Mouse (Mus musculus): ENCODE results near the gene Smcp.

Gene Smcp

DNA sequence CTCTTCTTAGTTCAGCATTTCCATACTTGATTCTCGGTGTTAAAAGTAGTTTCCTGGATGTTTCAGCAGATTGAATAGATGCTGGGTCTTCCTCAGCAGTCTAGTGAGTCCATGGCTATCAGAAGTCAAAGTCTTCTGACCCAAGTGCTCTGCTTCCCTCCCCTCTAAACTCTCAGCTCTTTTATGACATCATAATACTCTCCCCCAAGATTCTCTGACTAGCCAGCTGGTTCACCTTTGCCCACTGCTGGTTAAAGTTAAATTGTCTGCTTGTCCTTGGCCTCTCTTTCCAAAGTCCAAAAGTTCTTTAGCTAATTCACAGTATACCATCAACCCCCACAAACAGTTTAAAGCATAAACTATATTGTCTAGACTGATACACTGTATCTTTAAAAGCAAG lies at the start of gene Smcp:
Smcp (minus strand) TSS at position 140 of the 400 bp plus-strand sequence.
- no peak for DNase-seq (ENCODE audit: low spot score in 2 of 2)

DNA sequence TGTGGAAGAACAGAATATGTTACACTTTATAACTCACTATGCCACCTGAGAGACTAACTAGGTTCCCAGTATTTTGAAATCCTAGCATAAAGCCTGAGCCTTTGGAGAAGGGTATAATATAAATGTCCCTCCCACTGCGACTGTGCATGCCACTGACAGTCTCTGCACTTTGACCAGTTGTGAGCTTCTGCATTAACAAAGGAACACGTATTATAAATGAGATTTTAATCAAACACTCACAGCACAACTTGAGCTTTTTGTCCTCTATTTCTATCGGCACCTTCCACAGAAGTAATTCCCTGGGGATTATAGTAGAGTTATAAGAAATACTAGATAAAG lies 49.8 kb upstream of the Smcp start:
- DNase-seq (ENCODE audit: low spot score in 2 of 2), result no peak

DNA sequence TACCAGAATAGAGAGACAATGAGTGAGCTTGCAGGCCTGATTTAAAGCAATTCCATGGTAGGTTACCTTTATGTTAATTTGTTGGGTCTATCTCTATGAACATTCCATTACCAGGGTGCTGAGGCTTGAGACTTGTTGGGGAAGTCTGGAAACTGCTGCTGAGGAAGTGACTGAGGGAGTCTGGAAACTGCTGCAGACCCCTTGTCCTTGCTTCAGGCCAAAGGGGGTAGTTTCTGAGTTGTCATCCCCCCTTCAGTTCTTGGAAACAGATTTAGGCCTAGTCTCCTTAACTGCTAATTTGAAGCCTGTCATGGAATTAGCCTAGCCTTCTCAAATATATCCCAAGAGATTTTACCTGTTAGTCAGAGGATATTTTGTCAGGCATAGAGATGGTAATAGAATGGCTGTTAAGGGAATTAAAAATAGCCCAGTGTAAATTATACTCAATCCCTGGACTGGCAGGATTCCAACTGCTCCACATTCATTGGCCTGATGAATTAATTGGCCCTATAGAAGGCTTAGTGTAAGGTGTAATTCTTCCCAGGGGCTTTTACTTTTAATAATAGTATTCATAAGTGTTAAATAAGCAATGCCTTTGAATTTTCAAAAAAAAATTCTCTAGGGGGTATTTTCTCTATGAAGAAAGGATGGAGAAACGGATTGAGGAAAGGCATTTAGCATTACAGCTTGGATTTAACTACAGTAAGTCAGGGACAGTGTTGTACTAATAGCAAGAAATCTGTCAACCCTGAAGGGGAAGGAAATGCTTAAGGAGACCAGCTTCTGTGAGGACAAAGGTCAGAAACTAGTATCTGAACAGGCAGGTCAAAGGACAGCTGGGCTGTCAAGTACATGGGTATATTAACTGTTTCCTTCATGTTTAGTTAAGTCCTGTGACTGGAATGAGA lies 49.2 kb upstream of the Smcp start:
- no peak for DNase-seq (ENCODE audit: low spot score in 2 of 2)

DNA sequence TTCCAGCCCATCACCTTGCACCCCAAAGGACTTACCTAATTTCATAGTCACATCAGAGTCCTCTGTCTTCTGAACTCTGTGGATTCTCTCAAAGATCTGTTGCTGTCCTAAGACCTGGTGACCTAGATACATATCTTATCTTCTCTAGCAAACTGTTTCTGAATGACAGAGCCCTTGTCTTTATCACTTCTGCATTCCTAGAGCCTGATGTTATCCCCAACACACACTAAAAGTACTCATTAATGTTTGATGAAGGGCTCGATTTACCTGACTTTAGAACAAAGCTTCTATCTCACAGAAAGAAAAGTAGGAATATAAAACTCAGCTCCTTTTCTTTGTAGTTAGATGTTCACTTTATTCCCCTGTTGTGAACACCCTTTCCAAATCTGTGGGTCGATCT lies 32.8 kb upstream of the Smcp start, which contains the start of gene Lce6a:
Lce6a (minus strand) TSS at position 101 of the 400 bp plus-strand sequence.
- no peak for DNase-seq (ENCODE audit: low spot score in 2 of 2)

DNA sequence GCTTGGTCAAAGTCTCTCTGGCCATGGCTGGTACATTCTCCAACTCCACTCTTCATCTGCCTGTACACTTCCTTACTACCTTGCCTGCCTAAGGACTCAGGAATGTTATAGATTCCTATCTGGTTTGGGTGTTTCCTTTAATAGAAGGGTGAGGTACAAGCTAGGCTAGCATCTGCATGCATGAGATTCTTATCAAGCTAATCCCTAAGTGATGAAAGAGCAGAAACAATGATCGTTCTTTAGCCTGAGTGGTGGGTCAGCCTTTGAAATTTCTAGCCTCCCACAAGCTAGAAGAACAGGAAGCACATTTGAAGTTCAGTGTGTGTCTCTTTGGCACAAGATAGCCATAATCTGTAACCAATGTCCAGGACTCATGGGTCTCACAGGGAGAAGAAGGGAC lies 21.0 kb upstream of the Smcp start:
- no peak for DNase-seq (ENCODE audit: low spot score in 2 of 2)

DNA sequence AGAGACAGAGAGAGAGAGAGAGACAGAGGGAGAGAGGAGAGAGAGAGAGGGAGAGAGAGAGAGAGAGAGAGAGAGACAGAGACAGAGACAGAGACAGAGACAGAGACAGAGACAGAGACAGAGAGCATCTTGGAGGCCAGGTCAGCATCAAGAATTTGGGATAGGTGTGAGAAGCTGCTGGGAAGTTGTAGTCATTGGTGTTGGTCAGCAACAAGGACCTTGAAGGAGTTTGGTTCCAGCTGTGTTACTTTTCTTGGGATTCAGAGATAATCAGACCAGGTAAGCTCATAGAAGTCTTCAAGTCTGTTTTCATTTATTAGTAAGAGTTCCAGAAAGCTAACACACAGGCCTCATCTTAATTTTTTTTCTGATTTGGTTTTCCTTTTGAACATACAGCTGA lies 18.6 kb upstream of the Smcp start, which contains the start of gene 2210017I01Rik:
2210017I01Rik (minus strand) TSS at position 101 of the 400 bp plus-strand sequence.
- DNase-seq (ENCODE audit: low spot score in 2 of 2), result no peak

DNA sequence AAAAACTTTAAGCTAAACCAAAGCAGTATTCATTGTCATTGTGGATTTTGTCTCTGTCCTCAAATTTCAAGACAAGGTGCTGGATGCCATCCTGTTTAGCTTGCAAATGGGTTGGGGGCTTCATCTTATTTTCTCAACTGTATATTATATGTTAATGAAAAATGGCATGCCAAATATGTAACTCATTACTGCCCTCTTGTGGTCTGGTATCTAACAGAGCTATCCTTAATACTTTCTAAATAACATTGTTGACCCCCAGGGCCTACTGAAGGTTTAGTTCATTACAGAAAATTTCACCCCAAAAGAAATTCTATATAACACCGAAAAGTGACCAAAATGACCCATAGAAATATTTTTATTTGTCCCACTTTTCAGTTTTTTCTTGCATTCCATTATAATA lies 13.4 kb upstream of the Smcp start:
- no peak for DNase-seq (ENCODE audit: low spot score in 2 of 2)

DNA sequence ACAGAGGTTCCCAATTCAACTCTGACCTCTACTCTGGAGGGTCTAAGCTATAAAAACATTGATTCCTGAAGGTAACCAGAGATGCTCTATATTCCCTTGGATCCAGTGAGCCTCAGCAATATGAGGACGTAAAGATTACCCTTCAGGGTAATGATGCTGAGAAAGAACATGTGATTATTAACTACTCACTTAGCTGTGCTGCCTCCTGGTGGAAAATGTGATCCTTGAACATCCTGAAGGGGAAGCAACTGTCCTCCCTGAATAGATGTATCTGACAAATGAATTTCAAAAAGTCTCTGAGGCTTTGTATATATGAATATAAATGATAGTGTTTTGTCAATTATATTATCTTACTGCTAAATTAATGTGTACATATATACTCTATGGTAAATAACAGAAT lies 11.7 kb upstream of the Smcp start:
- no peak for DNase-seq (ENCODE audit: low spot score in 2 of 2)

DNA sequence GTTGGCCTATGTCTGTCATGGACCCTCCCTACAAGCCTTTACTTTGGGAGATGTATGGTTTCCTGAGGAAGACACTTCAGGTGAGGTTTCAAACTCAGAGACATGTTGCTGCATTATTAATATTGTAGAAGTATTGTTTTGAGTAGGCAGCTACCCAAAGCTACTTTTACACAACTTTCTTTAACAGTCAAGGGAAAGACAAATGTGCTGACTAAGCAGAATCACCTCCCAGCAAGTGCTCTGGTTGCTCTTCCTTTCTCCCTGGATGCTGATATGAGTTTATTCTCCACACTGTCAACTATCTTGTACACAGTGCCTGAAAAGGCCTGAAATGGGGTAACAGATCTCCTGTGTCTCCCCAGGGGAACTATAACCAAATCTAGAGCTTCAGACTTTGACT lies 11.2 kb upstream of the Smcp start:
- no peak for DNase-seq (ENCODE audit: low spot score in 2 of 2)

DNA sequence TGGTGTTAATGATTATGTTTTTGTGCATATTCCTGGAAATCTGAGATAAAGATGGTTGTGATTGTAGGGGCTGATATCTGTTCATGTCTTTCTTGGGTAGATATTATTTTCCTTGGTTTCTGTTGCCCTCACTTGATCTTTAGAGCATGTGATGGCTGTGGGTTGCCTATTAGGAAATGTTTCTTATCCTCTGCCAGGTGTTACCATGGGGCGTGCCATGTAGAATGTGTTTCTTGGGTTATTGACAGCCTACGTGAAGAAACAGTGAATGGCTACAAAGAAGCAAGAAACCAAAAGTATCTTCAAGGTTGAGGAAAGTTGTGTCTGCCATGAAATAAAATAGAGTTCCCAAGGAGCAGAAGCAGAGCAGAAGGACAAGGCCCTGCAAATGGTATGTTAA lies 9.6 kb upstream of the Smcp start:
- DNase-seq (ENCODE audit: low spot score in 2 of 2), result no peak

DNA sequence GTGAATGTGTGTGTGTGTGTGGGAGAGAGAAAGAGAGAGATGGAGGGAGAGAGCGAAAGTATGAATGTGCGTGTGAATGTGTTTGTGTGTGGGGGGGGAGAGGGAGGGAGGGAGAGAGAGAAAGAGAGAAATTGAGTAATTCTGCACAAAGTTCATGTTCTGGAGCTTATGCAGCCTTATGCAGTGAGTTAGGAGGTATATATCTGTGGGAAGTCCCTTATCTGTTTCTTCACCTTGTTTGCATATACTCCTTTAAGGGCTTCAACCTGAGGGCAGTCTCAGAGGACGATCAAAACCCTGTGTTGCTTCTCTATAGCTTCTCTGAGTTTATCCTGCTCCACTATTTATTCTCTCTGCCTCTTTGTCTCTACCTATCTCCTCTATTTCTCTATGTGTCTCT lies 1.6 kb downstream of the Smcp start:
- DNase-seq (ENCODE audit: low spot score in 2 of 2), result no peak

DNA sequence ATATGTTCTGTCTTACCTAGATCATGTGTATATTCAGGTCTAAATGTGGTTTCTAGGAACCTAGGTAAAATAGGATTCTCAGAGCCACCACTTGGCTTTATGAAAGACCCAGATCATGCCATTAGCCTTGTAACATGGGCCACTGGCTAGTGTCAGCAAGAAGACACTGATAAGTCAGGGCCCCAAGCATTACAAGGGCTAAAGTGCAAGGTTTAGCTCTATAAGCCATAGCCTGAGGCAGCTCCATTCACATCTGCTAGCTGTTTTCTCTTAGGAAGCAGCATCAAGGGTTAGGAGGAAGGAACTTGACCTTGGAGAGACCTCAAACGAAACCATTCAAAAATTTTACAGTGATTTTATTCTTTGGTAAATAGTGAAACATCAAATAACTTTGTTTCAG lies 3.7 kb downstream of the Smcp start:
- no peak for DNase-seq (ENCODE audit: low spot score in 2 of 2)

DNA sequence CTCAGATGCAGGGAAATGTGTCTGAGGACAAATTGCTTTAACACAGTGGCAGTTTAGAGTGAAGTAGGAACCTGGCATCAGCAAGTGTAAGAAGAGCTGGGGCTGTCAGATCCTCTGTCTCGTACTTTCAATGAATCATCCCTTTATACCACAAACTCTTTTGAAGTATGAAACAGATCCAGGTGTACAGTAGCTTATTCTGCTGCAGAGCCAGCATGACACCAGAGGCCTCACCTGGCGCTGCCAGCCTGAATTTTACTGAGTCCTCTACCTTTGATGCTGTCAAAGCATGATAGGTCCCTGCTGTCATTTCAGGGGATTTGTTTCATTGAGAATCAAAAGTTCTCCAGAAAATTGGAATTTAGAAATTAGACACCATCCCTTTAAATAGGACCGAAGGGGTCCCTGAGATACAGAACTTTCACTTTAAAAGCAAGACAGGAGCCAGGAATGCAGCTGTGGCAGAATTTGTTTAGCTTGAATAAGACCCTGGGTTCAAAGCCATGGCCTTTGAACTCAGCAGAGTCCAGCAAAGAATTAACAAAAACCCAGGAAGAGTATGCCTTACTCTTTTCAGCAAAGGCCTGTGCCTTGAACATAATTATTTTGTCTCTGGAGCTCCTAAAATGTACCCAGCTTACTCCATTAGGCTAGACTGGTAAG lies 5.5 kb downstream of the Smcp start:
- DNase-seq (ENCODE audit: low spot score in 2 of 2), result no peak

DNA sequence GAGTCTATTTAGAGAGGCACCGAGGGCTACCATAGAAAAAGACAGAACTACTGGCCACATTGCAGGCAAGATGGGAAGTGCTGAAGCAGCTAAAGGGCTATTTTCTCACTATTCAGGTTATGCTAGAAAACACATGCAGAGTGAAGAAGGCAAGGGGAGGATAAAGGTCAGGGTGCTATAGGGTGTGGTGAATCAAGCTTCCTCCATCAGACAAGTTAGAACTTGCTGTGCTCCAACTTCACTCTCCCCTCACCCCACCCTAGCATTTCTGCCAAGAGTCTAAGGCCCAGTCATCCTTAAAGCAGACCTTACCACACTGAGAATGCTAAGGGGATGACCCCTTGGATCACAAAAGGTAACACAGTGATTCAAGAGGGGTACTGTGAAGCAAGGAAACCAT lies 9.3 kb downstream of the Smcp start:
- no peak for DNase-seq (ENCODE audit: low spot score in 2 of 2)

DNA sequence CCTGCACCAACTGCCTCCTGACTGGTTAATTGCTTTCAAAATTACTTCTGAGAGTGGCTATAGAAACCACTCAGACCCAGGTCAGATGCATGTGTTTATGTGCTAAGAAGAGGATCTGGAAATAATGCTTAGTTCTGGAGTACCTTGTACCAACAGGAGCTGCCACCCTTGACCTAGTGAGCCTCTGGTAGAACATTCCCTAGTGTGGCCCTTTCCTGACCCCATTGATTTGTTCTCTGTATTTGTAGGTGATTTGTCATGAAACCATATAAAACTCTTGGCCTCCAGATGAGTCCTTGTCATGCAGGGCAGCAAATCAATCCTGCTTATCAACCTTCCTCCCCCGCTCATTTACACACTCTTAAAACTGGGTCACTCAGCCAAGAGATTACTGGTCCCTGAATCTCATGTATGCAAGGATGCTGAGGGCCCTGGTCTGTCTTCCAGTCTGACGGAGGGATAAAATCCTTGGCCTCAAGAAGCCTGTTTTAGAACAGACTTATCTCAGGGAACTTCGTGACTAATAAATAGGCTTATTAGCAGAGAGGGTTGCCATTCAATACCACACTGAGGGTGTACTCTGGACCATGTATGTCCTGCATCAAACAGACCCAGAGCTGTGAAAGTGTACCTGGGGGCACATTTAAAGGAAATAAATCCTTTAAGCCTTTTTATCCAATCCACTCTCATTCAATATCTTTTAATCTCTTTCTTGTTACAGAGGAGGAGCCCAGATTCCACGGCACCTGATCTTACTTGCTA lies 10.0 kb downstream of the Smcp start:
- DNase-seq (ENCODE audit: low spot score in 2 of 2), result no peak

DNA sequence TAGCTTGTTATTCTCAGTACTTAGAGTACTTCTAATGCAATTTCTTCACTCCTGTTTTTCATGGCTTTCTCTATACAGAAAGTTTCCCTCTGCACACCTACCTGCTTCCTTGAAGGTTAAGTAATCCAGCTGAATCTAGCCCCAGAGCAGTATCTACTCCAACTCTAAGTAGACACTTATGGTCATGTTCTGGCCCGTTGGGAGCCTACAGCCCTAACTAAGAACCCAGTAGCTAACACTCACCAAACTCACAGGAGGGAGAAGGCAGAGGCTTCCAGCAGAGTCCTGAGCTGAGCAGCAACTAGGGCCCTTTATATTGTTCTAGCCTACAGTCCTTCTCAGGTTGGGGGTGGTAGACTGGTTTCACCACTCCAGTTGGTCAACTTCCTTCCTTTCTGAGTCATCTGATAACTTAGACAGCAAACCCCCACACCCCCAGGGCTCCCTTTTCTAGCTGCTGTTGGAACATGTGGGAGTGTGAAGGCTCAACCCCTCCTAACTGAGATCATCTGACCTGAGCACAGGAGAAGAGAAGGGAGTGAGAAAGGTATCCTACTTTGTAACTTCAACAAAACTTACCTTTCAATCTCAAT lies 15.3 kb downstream of the Smcp start, which contains the start of gene Ivl:
Ivl (minus strand) TSS at position 287 of the 593 bp plus-strand sequence.
- DNase-seq (ENCODE audit: low spot score in 2 of 2), result no peak

DNA sequence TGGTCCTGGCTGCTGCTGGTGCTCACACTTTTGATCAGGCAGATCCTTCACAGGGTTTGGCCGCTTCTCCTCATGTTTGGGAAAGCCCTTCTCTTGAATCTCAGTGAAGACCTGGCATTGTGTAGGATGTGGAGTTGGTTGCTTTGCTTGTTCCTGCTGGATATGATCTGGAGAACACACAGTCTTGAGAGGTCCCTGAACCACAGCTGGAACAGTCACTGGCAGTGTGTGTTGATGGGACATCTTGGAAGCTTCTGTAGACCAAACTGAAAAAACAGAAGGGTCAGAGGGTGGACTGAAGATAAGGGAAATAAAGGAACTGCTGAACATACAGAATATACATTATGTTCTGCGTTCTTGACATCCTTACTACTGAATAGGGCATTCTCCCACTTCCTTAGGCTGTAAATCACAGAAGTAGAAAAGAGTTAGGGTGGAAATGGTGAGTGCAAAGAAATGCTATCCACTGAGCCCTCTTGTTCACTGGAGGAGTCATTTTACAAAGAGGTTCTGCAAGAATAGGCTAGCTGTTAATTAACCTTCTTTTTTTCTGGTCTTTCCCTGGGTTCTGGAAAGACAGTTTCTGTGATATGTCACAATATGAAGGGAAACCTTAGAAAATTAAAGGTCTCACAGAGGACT lies 16.2 kb downstream of the Smcp start:
- no peak for DNase-seq (ENCODE audit: low spot score in 2 of 2)

DNA sequence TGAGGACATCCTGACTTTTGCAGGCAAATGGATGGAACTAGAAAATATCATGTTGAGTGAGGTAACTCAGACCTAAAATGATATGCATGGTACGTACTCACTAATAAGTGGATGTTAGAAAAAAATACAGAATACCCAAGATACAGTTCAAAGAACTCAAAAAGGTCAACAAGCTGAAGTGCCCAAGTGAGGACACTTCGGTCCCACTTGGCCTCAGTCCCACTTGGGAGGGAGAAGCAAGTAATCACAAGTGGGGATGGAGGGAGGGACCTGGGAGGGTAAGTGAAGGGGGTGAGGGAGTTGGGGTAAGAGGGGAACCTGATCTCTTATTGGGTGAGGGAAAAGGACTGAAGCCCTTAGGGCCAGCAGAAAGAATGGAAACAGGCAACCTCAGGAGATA lies 20.0 kb downstream of the Smcp start:
- no peak for DNase-seq (ENCODE audit: low spot score in 2 of 2)

DNA sequence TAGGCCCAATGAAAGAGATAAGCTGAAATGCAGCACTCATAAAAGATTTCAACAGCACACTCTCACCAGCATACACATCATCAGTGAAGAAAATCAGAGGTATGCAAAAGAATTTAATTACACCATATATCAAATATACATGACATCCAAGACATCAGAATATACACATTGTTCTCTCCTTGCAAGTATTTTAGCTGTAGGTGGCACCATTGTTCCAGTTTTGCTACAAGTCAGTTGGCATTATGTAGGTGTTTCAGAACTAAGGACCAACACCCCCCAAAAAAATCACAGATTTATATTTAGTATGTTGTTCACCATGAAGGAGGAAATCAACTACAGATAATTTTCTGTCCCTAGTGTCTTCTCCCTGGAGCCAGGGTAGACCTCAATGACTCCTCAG lies 23.4 kb downstream of the Smcp start:
- DNase-seq (ENCODE audit: low spot score in 2 of 2), result no peak

DNA sequence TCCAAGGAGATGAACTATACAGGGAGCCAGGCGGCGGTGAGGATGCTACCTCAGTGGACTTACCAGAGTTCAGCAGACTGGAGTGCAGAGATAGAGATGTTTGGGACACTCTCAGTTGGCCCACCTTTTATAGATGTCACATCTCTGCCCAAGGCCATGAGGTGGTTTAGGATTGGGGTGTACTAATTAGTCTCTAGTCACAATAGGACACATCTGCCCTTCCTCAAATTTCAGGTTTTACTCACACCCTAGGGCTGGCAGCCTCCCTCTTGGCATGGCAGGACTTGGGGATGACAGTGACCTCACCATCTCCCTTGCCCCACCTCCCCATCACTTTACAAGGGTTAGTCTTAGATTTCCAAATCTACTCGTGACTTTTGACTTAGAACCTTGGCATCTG lies 54.4 kb downstream of the Smcp start, which contains the start of gene 2310046K23Rik:
2310046K23Rik (minus strand) TSS at position 101 of the 400 bp plus-strand sequence.
- DNase-seq (ENCODE audit: low spot score in 2 of 2), result no peak

Data from thymus, postnatal 10 days (tissue).